Mouse (Mus musculus): ENCODE results near the gene Nek10. TPM values are rescaled to one million over a fixed set of nuclear protein-coding genes. Genes with fewer than 3 reads are reported as not detected.

Gene Nek10
- polyA plus RNA-seq, 2 experiments, result 0.04 to 0.08 TPM

GRCm38 (mm10) chr14:14925615-14926014, 122.4 kb downstream of the Nek10 start:
- TF ChIP-seq POLR2A (IDR thresholded peaks at IDR 0.05; ENCODE audit: borderline replicate concordance, extremely low read depth, insufficient read depth, insufficient read length), result no peak
- WGBS, result 75% methylated on average over 1 of the region's 1 CpGs
- DNase-seq (ENCODE audit: low spot score), result no peak
- H3K4me2 ChIP-seq (replicated peaks; ENCODE audit: low read depth, low read length, severe bottlenecking), result no peak overlapping the region
- H3K27ac ChIP-seq (replicated peaks; ENCODE audit: low read depth, low read length), result no peak overlapping the region
- H3K36me3 ChIP-seq (ENCODE audit: control insufficient read depth, insufficient read depth, low read length), result no peaks in the 10 kb centered on the region
- H3K9ac ChIP-seq (ENCODE audit: low read depth, low read length, severe bottlenecking), result no peak overlapping the region
- no peak for ATAC-seq (ENCODE audit: low FRiP score, low read depth)
- no peak overlapping the region for H3K4me3 ChIP-seq (replicated peaks; ENCODE audit: low read length)
- H3K4me1 ChIP-seq (ENCODE audit: control insufficient read depth, insufficient read depth, low read length), result no peaks in the 10 kb centered on the region
- H3K9me3 ChIP-seq (ENCODE audit: control insufficient read depth, low read length), result no peaks in the 10 kb centered on the region
- H3K27me3 ChIP-seq (ENCODE audit: control insufficient read depth, insufficient read depth, low read length), result no peaks in the 10 kb centered on the region

DNA sequence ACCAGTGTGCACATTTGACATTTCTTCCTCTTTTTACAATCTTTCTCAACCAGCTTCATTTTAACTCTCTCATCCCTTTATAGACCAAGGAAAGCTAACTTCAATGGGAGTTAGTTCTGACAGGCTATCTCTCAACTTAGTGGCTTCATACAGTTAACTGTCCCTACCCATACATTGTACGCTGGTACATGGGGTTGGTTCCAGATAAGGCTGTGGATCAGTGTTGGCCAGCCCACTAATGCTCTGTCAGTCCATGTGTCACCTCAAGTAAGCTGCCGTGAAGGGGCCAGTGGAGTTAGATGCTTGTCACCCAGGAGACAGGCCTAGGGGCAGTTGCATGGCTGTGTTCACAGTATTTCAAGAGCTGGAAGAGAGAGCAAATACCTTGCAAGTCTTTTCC, 124.3 kb downstream of the Nek10 start:
- no peak for ATAC-seq (ENCODE audit: low FRiP score, low read depth)

DNA sequence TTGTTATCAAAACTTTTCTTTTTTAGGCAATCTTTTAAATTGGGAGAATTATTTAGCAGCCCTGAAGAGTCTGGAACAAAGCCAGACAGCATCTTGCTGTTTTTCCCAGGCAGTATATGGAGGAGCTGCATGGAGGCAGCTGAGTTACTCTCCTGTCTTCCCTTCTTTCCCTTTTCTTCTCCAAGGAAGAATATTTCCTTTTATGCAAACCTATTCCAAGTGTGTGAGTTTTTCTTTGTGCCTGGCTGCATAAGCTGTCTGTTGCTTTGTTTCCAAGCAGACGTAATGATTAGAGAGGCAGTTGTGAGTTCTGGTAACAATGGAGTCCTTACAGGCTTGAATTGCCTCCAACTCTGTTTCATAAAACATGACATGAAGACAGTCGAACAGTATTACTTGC, 131.8 kb downstream of the Nek10 start:
- Histone ChIP-seq H3K9me3 (ENCODE audit: control insufficient read depth, low read length) (no peaks in the 10 kb centered on the region), H3K27ac (replicated peaks; ENCODE audit: low read depth, low read length) (no peak overlapping the region), H3K36me3 (ENCODE audit: control insufficient read depth, insufficient read depth, low read length) (no peaks in the 10 kb centered on the region), H3K9ac (ENCODE audit: low read depth, low read length, severe bottlenecking) (no peak overlapping the region), H3K4me1 (ENCODE audit: control insufficient read depth, insufficient read depth, low read length) (no peaks in the 10 kb centered on the region), H3K4me2 (replicated peaks; ENCODE audit: low read depth, low read length, severe bottlenecking) (no peak overlapping the region), H3K27me3 (ENCODE audit: control insufficient read depth, insufficient read depth, low read length) (no peaks in the 10 kb centered on the region), H3K4me3 (replicated peaks; ENCODE audit: low read length) (no peak overlapping the region)
- TF ChIP-seq POLR2A (IDR thresholded peaks at IDR 0.05; ENCODE audit: borderline replicate concordance, extremely low read depth, insufficient read depth, insufficient read length), result no peak
- ATAC-seq (ENCODE audit: low FRiP score, low read depth) (no peak), DNase-seq (ENCODE audit: low spot score) (no peak)
- WGBS, result 73% methylated on average over 2 of the region's 2 CpGs

More for the DNA sequence above, 124.3 kb downstream of the Nek10 start:
- no peak for DNase-seq (ENCODE audit: low spot score)
- Histone ChIP-seq H3K36me3 (ENCODE audit: control insufficient read depth, insufficient read depth, low read length) (no peaks in the 10 kb centered on the region), H3K27ac (replicated peaks; ENCODE audit: low read depth, low read length) (no peak overlapping the region), H3K9ac (ENCODE audit: low read depth, low read length, severe bottlenecking) (no peak overlapping the region), H3K9me3 (ENCODE audit: control insufficient read depth, low read length) (no peaks in the 10 kb centered on the region), H3K27me3 (ENCODE audit: control insufficient read depth, insufficient read depth, low read length) (no peaks in the 10 kb centered on the region), H3K4me3 (replicated peaks; ENCODE audit: low read length) (no peak overlapping the region), H3K4me2 (replicated peaks; ENCODE audit: low read depth, low read length, severe bottlenecking) (no peak overlapping the region), H3K4me1 (ENCODE audit: control insufficient read depth, insufficient read depth, low read length) (no peaks in the 10 kb centered on the region)
- TF ChIP-seq POLR2A (IDR thresholded peaks at IDR 0.05; ENCODE audit: borderline replicate concordance, extremely low read depth, insufficient read depth, insufficient read length), result no peak
- 89% methylated on average over 2 of the region's 2 CpGs for WGBS

- TF ChIP-seq POLR2A (IDR thresholded peaks at IDR 0.05; ENCODE audit: borderline replicate concordance, extremely low read depth, insufficient read depth, insufficient read length), result no peak
- Histone ChIP-seq H3K27ac (replicated peaks; ENCODE audit: low read depth, low read length) (no peak overlapping the region), H3K4me3 (replicated peaks; ENCODE audit: low read length) (no peak overlapping the region), H3K9me3 (ENCODE audit: control insufficient read depth, low read length) (no peaks in the 10 kb centered on the region), H3K27me3 (ENCODE audit: control insufficient read depth, insufficient read depth, low read length) (no peaks in the 10 kb centered on the region), H3K9ac (ENCODE audit: low read depth, low read length, severe bottlenecking) (no peak overlapping the region), H3K36me3 (ENCODE audit: control insufficient read depth, insufficient read depth, low read length) (no peaks in the 10 kb centered on the region), H3K4me1 (ENCODE audit: control insufficient read depth, insufficient read depth, low read length) (no peaks in the 10 kb centered on the region), H3K4me2 (replicated peaks; ENCODE audit: low read depth, low read length, severe bottlenecking) (no peak overlapping the region)
- no peak for DNase-seq (ENCODE audit: low spot score)
- ATAC-seq (ENCODE audit: low FRiP score, low read depth), result no peak
Measured at GRCm38 (mm10) chr14:14945930-14946329, 142.7 kb downstream of the Nek10 start.

GRCm38 (mm10) chr14:14949023-14949422, 145.8 kb downstream of the Nek10 start:
- no peaks in the 10 kb centered on the region for H3K4me1 ChIP-seq (ENCODE audit: control insufficient read depth, insufficient read depth, low read length)
- no peaks in the 10 kb centered on the region for H3K36me3 ChIP-seq (ENCODE audit: control insufficient read depth, insufficient read depth, low read length)
- H3K27me3 ChIP-seq (ENCODE audit: control insufficient read depth, insufficient read depth, low read length), result no peaks in the 10 kb centered on the region
- no peaks in the 10 kb centered on the region for H3K9me3 ChIP-seq (ENCODE audit: control insufficient read depth, low read length)
- no peak overlapping the region for H3K9ac ChIP-seq (ENCODE audit: low read depth, low read length, severe bottlenecking)
- no peak overlapping the region for H3K27ac ChIP-seq (replicated peaks; ENCODE audit: low read depth, low read length)
- no peak overlapping the region for H3K4me2 ChIP-seq (replicated peaks; ENCODE audit: low read depth, low read length, severe bottlenecking)
- WGBS, result 77% methylated on average over 2 of the region's 2 CpGs
- no peak for ATAC-seq (ENCODE audit: low FRiP score, low read depth)
- no peak overlapping the region for H3K4me3 ChIP-seq (replicated peaks; ENCODE audit: low read length)
- no peak for DNase-seq (ENCODE audit: low spot score)
- TF ChIP-seq POLR2A (IDR thresholded peaks at IDR 0.05; ENCODE audit: borderline replicate concordance, extremely low read depth, insufficient read depth, insufficient read length), result no peak

DNA sequence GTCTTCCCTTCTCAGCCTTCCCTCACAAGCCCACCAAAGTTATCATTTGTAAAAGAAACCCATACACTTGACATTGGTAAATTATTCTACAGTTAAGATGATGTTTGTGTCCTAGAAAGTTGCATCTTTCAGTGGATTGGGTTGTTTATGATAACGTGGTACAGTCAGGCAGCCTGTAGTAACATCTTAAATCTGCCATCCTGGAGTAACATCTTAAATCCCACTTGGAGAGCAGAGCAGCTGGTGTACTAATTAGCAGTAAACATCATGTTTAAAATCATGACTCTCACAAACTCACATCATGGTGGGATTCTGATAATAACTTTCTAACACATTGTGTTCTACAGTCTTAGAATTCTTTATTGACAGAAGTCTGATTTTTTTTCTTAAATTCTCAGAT, 148.6 kb downstream of the Nek10 start:
- Histone ChIP-seq H3K36me3 (ENCODE audit: control insufficient read depth, insufficient read depth, low read length) (no peaks in the 10 kb centered on the region), H3K9me3 (ENCODE audit: control insufficient read depth, low read length) (no peaks in the 10 kb centered on the region), H3K9ac (ENCODE audit: low read depth, low read length, severe bottlenecking) (no peak overlapping the region), H3K4me3 (replicated peaks; ENCODE audit: low read length) (no peak overlapping the region), H3K27me3 (ENCODE audit: control insufficient read depth, insufficient read depth, low read length) (no peaks in the 10 kb centered on the region), H3K4me2 (replicated peaks; ENCODE audit: low read depth, low read length, severe bottlenecking) (no peak overlapping the region), H3K27ac (replicated peaks; ENCODE audit: low read depth, low read length) (no peak overlapping the region), H3K4me1 (ENCODE audit: control insufficient read depth, insufficient read depth, low read length) (no peaks in the 10 kb centered on the region)
- no peak for TF ChIP-seq POLR2A (IDR thresholded peaks at IDR 0.05; ENCODE audit: borderline replicate concordance, extremely low read depth, insufficient read depth, insufficient read length)
- DNase-seq (ENCODE audit: low spot score) (no peak), ATAC-seq (ENCODE audit: low FRiP score, low read depth) (no peak)
- WGBS, result 69% methylated on average over 1 of the region's 1 CpGs
